Mouse (Mus musculus): Measurements from ENCODE around the gene Dera. TPM values are rescaled to one million over a fixed set of nuclear protein-coding genes. Genes with fewer than 3 reads are reported as not detected.
A peak's percentile ranks its signal among the peaks of the same experiment; 100 is the strongest.

Dera gene
- polyA plus RNA-seq, 1 experiment from 2014 or later, result 19.0 TPM

GRCm38 (mm10) chr6:137734846-137735609, 19.3 kb upstream of the Dera start, which contains the start of gene Strap:
Gene Strap, plus strand, starts transcription at chr6:137735078.
- Histone ChIP-seq H3K4me2 (peak within 1 kb of the TSS; percentile 95), H3K4me1 (peaks cover 18% of the 10 kb centered on the region), H3K27me3 (peaks cover 11% of the 10 kb centered on the region), H3K36me3 (ENCODE audit: poor library complexity, severe bottlenecking) (peaks cover 15% of the 10 kb centered on the region), H3K9me3 (replicated peaks) (no peaks in the 10 kb centered on the region), H3K9ac (peak within 1 kb of the TSS; percentile 91), H3K27ac (peak within 1 kb of the TSS; percentile 82), H3K4me3 (peak within 1 kb of the TSS; percentile 93)
- ATAC-seq, result peak; percentile 99
- WGBS, result under 1% methylated on average over 58 of the region's 86 CpGs

GRCm38 (mm10) chr6:137735671-137736238, 18.6 kb upstream of the Dera start:
- Histone ChIP-seq H3K27ac (peak overlapping the region; percentile 82; the same call in 1 of the 2 replicates), H3K4me2 (peak overlapping the region; percentile 95), H3K36me3 (ENCODE audit: poor library complexity, severe bottlenecking) (peaks cover 22% of the 10 kb centered on the region), H3K4me1 (peaks cover 18% of the 10 kb centered on the region), H3K9ac (peak overlapping the region; percentile 91), H3K9me3 (replicated peaks) (no peaks in the 10 kb centered on the region), H3K4me3 (peak overlapping the region; percentile 93), H3K27me3 (peaks cover 11% of the 10 kb centered on the region)
- 8% methylated on average over 17 of the region's 17 CpGs for WGBS
- no peak for ATAC-seq

DNA sequence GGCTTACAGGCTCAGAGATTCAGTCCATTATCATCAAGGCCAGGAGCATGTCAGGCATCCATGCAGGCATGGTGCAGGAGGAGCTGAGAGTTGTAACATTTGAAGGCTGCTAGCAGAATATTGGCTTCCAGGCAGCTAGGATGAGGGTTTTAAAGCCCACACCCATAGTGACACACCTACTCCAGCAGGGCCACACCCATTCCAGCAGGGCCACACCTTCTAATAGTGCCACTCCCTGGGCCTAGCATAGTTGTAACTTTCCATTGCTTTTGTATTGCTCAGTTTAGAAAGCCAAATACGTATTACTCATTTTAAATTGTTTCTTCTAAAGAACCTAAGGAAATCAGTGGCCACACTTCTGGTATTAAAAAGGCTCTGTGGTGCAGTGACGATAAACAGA, 13.4 kb upstream of the Dera start:
- no peak overlapping the region for H3K4me2 ChIP-seq
- H3K27ac ChIP-seq, result no peak overlapping the region
- no peaks in the 10 kb centered on the region for H3K9me3 ChIP-seq (replicated peaks)
- H3K36me3 ChIP-seq (ENCODE audit: poor library complexity, severe bottlenecking), result peaks cover 68% of the 10 kb centered on the region
- H3K9ac ChIP-seq, result no peak overlapping the region
- H3K4me1 ChIP-seq, result peaks cover 11% of the 10 kb centered on the region
- H3K4me3 ChIP-seq, result no peak overlapping the region
- no peak for ATAC-seq
- no peaks in the 10 kb centered on the region for H3K27me3 ChIP-seq
- WGBS, result over 99% methylated on average over 2 of the region's 2 CpGs

- Histone ChIP-seq H3K4me2 (no peak overlapping the region), H3K4me1 (no peaks in the 10 kb centered on the region), H3K4me3 (no peak overlapping the region), H3K36me3 (ENCODE audit: poor library complexity, severe bottlenecking) (peaks cover 87% of the 10 kb centered on the region), H3K9ac (no peak overlapping the region), H3K27me3 (no peaks in the 10 kb centered on the region), H3K27ac (no peak overlapping the region), H3K9me3 (replicated peaks) (no peaks in the 10 kb centered on the region)
- WGBS, result 94% methylated on average over 4 of the region's 4 CpGs
- ATAC-seq, result no peak
These were observed 9.6 kb upstream of the Dera start for GRCm38 (mm10) chr6:137744700-137745099.

DNA sequence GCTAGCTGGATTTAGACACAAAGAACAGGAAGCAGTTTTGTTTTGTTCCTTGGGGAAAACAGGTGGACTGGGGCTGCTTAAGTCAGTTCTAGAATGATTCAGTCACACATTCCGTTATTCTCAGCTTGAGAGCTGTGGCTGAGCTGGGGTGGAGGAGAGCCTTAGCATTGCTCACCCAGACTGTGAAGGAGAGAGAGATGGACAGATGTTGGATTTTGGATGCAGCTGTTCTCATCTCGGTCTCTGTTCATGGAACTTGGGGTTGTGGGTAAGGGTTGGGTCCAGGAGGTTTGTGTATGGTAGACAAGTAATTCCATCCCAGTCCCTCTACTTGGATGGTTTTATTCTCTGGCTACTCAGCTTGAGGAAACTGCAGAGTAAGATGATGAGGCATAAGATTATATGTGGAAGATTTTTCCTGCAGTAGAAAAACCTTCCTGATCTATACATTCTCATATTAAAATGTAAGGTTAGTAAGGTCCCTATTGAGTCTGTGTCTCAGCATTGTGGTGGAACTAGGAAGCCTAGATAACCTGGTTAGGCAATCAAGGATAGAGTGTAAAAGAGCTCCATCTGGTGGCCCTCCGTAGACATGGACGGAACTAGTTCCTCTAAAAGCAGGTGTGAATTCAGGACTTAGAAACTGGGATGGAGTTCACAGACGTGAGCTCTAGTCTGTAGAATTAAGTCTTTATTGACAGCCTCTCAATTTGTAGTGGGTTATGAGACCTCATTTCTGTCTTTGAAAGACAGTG, 7.0 kb upstream of the Dera start:
- no peak for ATAC-seq
- WGBS, result 77% methylated on average over 5 of the region's 5 CpGs
- peaks cover 83% of the 10 kb centered on the region for H3K36me3 ChIP-seq (ENCODE audit: poor library complexity, severe bottlenecking)

GRCm38 (mm10) chr6:137751551-137752274, 2.6 kb upstream of the Dera start:
- Histone ChIP-seq H3K27ac (no peak overlapping the region), H3K4me1 (peaks cover 11% of the 10 kb centered on the region), H3K36me3 (ENCODE audit: poor library complexity, severe bottlenecking) (peaks cover 52% of the 10 kb centered on the region), H3K4me2 (no peak overlapping the region), H3K27me3 (no peaks in the 10 kb centered on the region), H3K9ac (no peak overlapping the region), H3K9me3 (replicated peaks) (no peaks in the 10 kb centered on the region), H3K4me3 (no peak overlapping the region)
- ATAC-seq, result no peak
- 86% methylated on average over 10 of the region's 10 CpGs for WGBS

More for the DNA sequence above, 7.0 kb upstream of the Dera start:
- Histone ChIP-seq H3K4me2 (no peak overlapping the region), H3K9ac (no peak overlapping the region), H3K9me3 (replicated peaks) (no peaks in the 10 kb centered on the region), H3K27me3 (no peaks in the 10 kb centered on the region), H3K4me3 (no peak overlapping the region), H3K27ac (no peak overlapping the region), H3K4me1 (no peaks in the 10 kb centered on the region)

- Histone ChIP-seq H3K9me3 (replicated peaks) (no peaks in the 10 kb centered on the region), H3K4me2 (no peak overlapping the region), H3K4me3 (no peak overlapping the region), H3K9ac (no peak overlapping the region), H3K36me3 (ENCODE audit: poor library complexity, severe bottlenecking) (peaks cover 47% of the 10 kb centered on the region), H3K27ac (no peak overlapping the region), H3K4me1 (peaks cover 11% of the 10 kb centered on the region), H3K27me3 (no peaks in the 10 kb centered on the region)
- WGBS, result 90% methylated on average over 4 of the region's 4 CpGs
- ATAC-seq, result no peak
These were observed 2.1 kb upstream of the Dera start for GRCm38 (mm10) chr6:137752275-137752655.

GRCm38 (mm10) chr6:137754857-137755232, 499 bp downstream of the Dera start:
- 5% methylated on average over 8 of the region's 8 CpGs for WGBS
- H3K4me1 ChIP-seq, result peaks cover 11% of the 10 kb centered on the region
- H3K4me2 ChIP-seq, result peak overlapping the region; percentile 63
- H3K4me3 ChIP-seq, result peak overlapping the region; percentile 53
- no peak for ATAC-seq
- H3K36me3 ChIP-seq (ENCODE audit: poor library complexity, severe bottlenecking), result peaks cover 23% of the 10 kb centered on the region
- H3K27ac ChIP-seq, result no peak overlapping the region
- H3K9me3 ChIP-seq (replicated peaks), result no peaks in the 10 kb centered on the region
- H3K9ac ChIP-seq, result peak overlapping the region; percentile 60
- no peaks in the 10 kb centered on the region for H3K27me3 ChIP-seq

- ATAC-seq, result no peak
- WGBS, result 64% methylated on average over 5 of the region's 5 CpGs
These were observed 2.0 kb downstream of the Dera start for GRCm38 (mm10) chr6:137756310-137756709.

GRCm38 (mm10) chr6:137757891-137758290, 3.5 kb downstream of the Dera start:
- Histone ChIP-seq H3K36me3 (ENCODE audit: poor library complexity, severe bottlenecking) (no peaks in the 10 kb centered on the region), H3K4me2 (no peak overlapping the region), H3K9ac (no peak overlapping the region), H3K27me3 (no peaks in the 10 kb centered on the region), H3K9me3 (replicated peaks) (no peaks in the 10 kb centered on the region), H3K27ac (no peak overlapping the region), H3K4me3 (no peak overlapping the region), H3K4me1 (peaks cover 11% of the 10 kb centered on the region)
- 100% methylated on average over 1 of the region's 1 CpGs for WGBS
- no peak for ATAC-seq

More at GRCm38 (mm10) chr6:137756310-137756709, 2.0 kb downstream of the Dera start:
- Histone ChIP-seq H3K27me3 (no peaks in the 10 kb centered on the region), H3K36me3 (ENCODE audit: poor library complexity, severe bottlenecking) (peaks cover 14% of the 10 kb centered on the region), H3K9ac (no peak overlapping the region), H3K4me3 (no peak overlapping the region), H3K4me2 (no peak overlapping the region), H3K4me1 (peaks cover 11% of the 10 kb centered on the region), H3K9me3 (replicated peaks) (no peaks in the 10 kb centered on the region), H3K27ac (no peak overlapping the region)

DNA sequence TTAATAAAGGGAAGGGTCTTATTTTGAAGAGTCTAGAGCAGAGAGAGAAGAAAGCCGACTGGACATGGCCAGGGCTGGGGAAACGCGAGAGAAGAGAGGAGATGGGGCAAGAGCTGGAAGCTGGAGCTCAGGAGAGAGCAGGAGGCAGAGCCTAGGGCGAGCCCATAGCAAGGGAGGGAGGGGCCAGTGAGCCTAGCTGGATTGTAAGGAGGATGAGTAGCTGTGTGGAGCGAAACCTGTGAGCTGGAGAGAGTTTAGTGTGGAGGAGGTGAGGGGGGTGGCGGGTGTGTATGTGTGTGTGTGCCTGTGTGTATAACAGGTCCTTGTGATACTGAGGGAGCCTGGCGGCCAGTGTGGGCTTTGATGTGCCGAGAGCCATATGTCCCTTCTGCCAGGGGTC, 5.3 kb downstream of the Dera start:
- Histone ChIP-seq H3K4me2 (no peak overlapping the region), H3K9me3 (replicated peaks) (no peaks in the 10 kb centered on the region), H3K36me3 (ENCODE audit: poor library complexity, severe bottlenecking) (no peaks in the 10 kb centered on the region), H3K27me3 (no peaks in the 10 kb centered on the region), H3K9ac (no peak overlapping the region), H3K27ac (no peak overlapping the region), H3K4me1 (peaks cover 8% of the 10 kb centered on the region; the same call in 1 of the 2 replicates), H3K4me3 (no peak overlapping the region)
- peak; percentile 41; the same call in 1 of the 2 replicates for ATAC-seq
- 53% methylated on average over 8 of the region's 8 CpGs for WGBS

Data from forebrain, embryonic 13.5 days (tissue).